Mouse (Mus musculus) myocyte (in vitro differentiated cells): ENCODE results near the gene Slc44a1. TPM values are rescaled to one million over a fixed set of nuclear protein-coding genes. Genes with fewer than 3 reads are reported as not detected.
A peak's percentile ranks its signal among the peaks of the same experiment; 100 is the strongest.

ENCODE experiments used
- H3K27me3 ChIP-seq: one replicate; pipeline ENCODE4 v1.6.1; 2011; ENCODE audit not compliant: control insufficient read depth, insufficient read depth, insufficient read length
- H3K36me3 ChIP-seq: one replicate; pipeline ENCODE4 v1.6.1; 2011; ENCODE audit not compliant: control insufficient read depth, insufficient read depth
- H3K4me2 ChIP-seq: one replicate; pipeline ENCODE4 v1.6.1; 2011; ENCODE audit warnings: low read depth, control low read depth
- H3K4me3 ChIP-seq: one replicate; pipeline ENCODE4 v1.5.1; 2011; ENCODE audit warnings: mild to moderate bottlenecking, control low read depth, moderate library complexity
- H3K79me2 ChIP-seq: one replicate; pipeline ENCODE4 v1.6.1; 2011; ENCODE audit not compliant: control insufficient read depth, insufficient read depth
- H3ac ChIP-seq: one replicate; pipeline ENCODE4 v1.6.1; 2011; ENCODE audit not compliant: control insufficient read depth, insufficient read length
- CEBPB ChIP-seq: IDR thresholded peaks from 2 replicates; pipeline ENCODE4 v1.6.1; 2011; ENCODE audit warnings: mild to moderate bottlenecking, moderate library complexity; ENCODE audit not compliant: poor library complexity, insufficient read depth, severe bottlenecking
- E2F4 ChIP-seq: IDR thresholded peaks from one replicate; pipeline ENCODE4 v1.6.1; 2011; ENCODE audit warnings: mild to moderate bottlenecking, control low read depth, moderate library complexity; ENCODE audit not compliant: insufficient read depth
- MAX ChIP-seq: IDR thresholded peaks from one replicate; pipeline ENCODE4 v1.6.1; 2011; ENCODE audit warnings: low read depth, mild to moderate bottlenecking, control low read depth
- MYOD1 ChIP-seq, 3 experiments: IDR thresholded peaks; one replicate each; pipeline ENCODE4 v1.6.1; 2011; ENCODE audit warnings: control low read depth in 2 of 3, low read depth in 2 of 3, mild to moderate bottlenecking in 2 of 3, moderate library complexity in 1 of 3; ENCODE audit not compliant: insufficient read length in 2 of 3, control insufficient read depth in 1 of 3
- MYOG ChIP-seq, 3 experiments: IDR thresholded peaks; one replicate each; pipeline ENCODE4 v1.6.1; 2011; ENCODE audit warnings: control low read depth in 2 of 3, low read depth in 2 of 3, mild to moderate bottlenecking in 2 of 3; ENCODE audit not compliant: insufficient read length in 2 of 3, control insufficient read depth in 1 of 3, insufficient read depth in 1 of 3
- POLR2A ChIP-seq: IDR thresholded peaks from one replicate; pipeline ENCODE4 v1.6.1; 2011; ENCODE audit warnings: low read depth, mild to moderate bottlenecking, control low read depth, moderate library complexity; ENCODE audit not compliant: insufficient read length
- POLR2AphosphoS2 ChIP-seq: IDR thresholded peaks from one replicate; pipeline ENCODE4 v1.6.1; 2011; ENCODE audit warnings: low read depth, control low read depth; ENCODE audit not compliant: insufficient read length
- REST ChIP-seq: IDR thresholded peaks from one replicate; pipeline ENCODE4 v1.6.1; 2011; ENCODE audit warnings: mild to moderate bottlenecking, control low read depth, moderate library complexity; ENCODE audit not compliant: insufficient read depth, insufficient read length
- SRF ChIP-seq: IDR thresholded peaks from one replicate; pipeline ENCODE4 v1.6.1; 2011; ENCODE audit warnings: low read depth; ENCODE audit not compliant: control insufficient read depth, insufficient read length
- TCF12 ChIP-seq: IDR thresholded peaks from one replicate; pipeline ENCODE4 v1.6.1; 2011; ENCODE audit warnings: mild to moderate bottlenecking, control low read depth; ENCODE audit not compliant: poor library complexity, insufficient read depth, severe bottlenecking
- TCF3 ChIP-seq: IDR thresholded peaks from one replicate; pipeline ENCODE4 v1.6.1; 2011; ENCODE audit warnings: low read depth, control low read depth; ENCODE audit not compliant: insufficient read length
- USF1 ChIP-seq: IDR thresholded peaks from one replicate; pipeline ENCODE4 v1.6.1; 2011; ENCODE audit warnings: low read depth, mild to moderate bottlenecking, control low read depth, moderate library complexity
- polyA plus RNA-seq: library from polyadenylated mRNA; unstranded; fragments of >200 nt; fragmentation: generic; extraction: Trizol; gene quantifications from one replicate; pipeline ENCODE4 v1.2.1, GENCODE M21; 2012; ENCODE audit warnings: missing spikeins

Gene Slc44a1
- polyA plus RNA-seq, 1 experiment, result 43.7 TPM

- Histone ChIP-seq H3K27me3 (no peaks in the 10 kb centered on the region), H3K4me3 (no peak overlapping the region), H3K79me2 (peaks cover 37% of the 10 kb centered on the region), H3K4me2 (peak overlapping the region; percentile 59), H3ac (no peak overlapping the region), H3K36me3 (peaks cover 4% of the 10 kb centered on the region)
- TF ChIP-seq POLR2AphosphoS2 (no peak), REST (no peak), MYOG (IDR thresholded peaks at IDR 0.05; ENCODE audit: control insufficient read depth in 1 of 3, insufficient read depth in 1 of 3, insufficient read length in 2 of 3, low read depth in 2 of 3) (no peak), USF1 (no peak), CEBPB (no peak)
Measured at GRCm38 (mm10) chr4:53478644-53479043, 38.4 kb downstream of the Slc44a1 start.

GRCm38 (mm10) chr4:53487216-53488188 is 47.3 kb downstream of the Slc44a1 start:
- Histone ChIP-seq H3K4me3 (no peak overlapping the region), H3K79me2 (peaks cover 5% of the 10 kb centered on the region), H3K4me2 (no peak overlapping the region), H3K36me3 (peaks cover 2% of the 10 kb centered on the region), H3K27me3 (no peaks in the 10 kb centered on the region), H3ac (no peak overlapping the region)
- no peak for TF ChIP-seq MYOD1 (IDR thresholded peaks at IDR 0.05; ENCODE audit: control insufficient read depth in 1 of 3, insufficient read length in 2 of 3, low read depth in 2 of 3)
- TF ChIP-seq MYOG (IDR thresholded peaks at IDR 0.05; ENCODE audit: control insufficient read depth in 1 of 3, insufficient read depth in 1 of 3, insufficient read length in 2 of 3, low read depth in 2 of 3), result no peak
- no peak for TF ChIP-seq REST
- no peak for TF ChIP-seq POLR2A
- no peak for TF ChIP-seq E2F4
- no peak for TF ChIP-seq USF1
- no peak for TF ChIP-seq TCF3
- no peak for TF ChIP-seq POLR2AphosphoS2
- no peak for TF ChIP-seq CEBPB
- no peak for TF ChIP-seq MAX
- no peak for TF ChIP-seq SRF
- TF ChIP-seq TCF12, result no peak

- no peak overlapping the region for H3ac ChIP-seq
- no peak for TF ChIP-seq MYOD1 (IDR thresholded peaks at IDR 0.05; ENCODE audit: control insufficient read depth in 1 of 3, insufficient read length in 2 of 3, low read depth in 2 of 3)
- no peaks in the 10 kb centered on the region for H3K36me3 ChIP-seq
- H3K4me2 ChIP-seq, result no peak overlapping the region
- no peaks in the 10 kb centered on the region for H3K27me3 ChIP-seq
- peaks cover 5% of the 10 kb centered on the region for H3K79me2 ChIP-seq
- H3K4me3 ChIP-seq, result no peak overlapping the region
Measured at GRCm38 (mm10) chr4:53488803-53489202, 48.6 kb downstream of the Slc44a1 start.

- H3K36me3 ChIP-seq, result no peaks in the 10 kb centered on the region
- no peak overlapping the region for H3ac ChIP-seq
- TF ChIP-seq MYOG (IDR thresholded peaks at IDR 0.05; ENCODE audit: control insufficient read depth in 1 of 3, insufficient read depth in 1 of 3, insufficient read length in 2 of 3, low read depth in 2 of 3) (no peak), CEBPB (no peak), TCF12 (no peak), E2F4 (no peak)
- no peaks in the 10 kb centered on the region for H3K27me3 ChIP-seq
- H3K4me3 ChIP-seq, result no peak overlapping the region
- H3K4me2 ChIP-seq, result peak overlapping the region; percentile 80
- H3K79me2 ChIP-seq, result peaks cover 5% of the 10 kb centered on the region
Measured at GRCm38 (mm10) chr4:53490371-53490770, 50.2 kb downstream of the Slc44a1 start.

GRCm38 (mm10) chr4:53491269-53491668 is 51.1 kb downstream of the Slc44a1 start:
- Histone ChIP-seq H3K4me3 (no peak overlapping the region), H3K79me2 (peaks cover 5% of the 10 kb centered on the region), H3ac (no peak overlapping the region), H3K27me3 (no peaks in the 10 kb centered on the region), H3K36me3 (no peaks in the 10 kb centered on the region), H3K4me2 (peak overlapping the region; percentile 80)
- TF ChIP-seq TCF12 (peak; percentile 74), TCF3 (no peak), SRF (peak; percentile 19), E2F4 (no peak), MYOD1 (IDR thresholded peaks at IDR 0.05; ENCODE audit: control insufficient read depth in 1 of 3, insufficient read length in 2 of 3, low read depth in 2 of 3) (peak; percentile 73 to 87 (median 78)), MAX (no peak), MYOG (IDR thresholded peaks at IDR 0.05; ENCODE audit: control insufficient read depth in 1 of 3, insufficient read depth in 1 of 3, insufficient read length in 2 of 3, low read depth in 2 of 3) (peak in 2 of 3 experiments; percentile 43 to 83), CEBPB (peak; percentile 60; the same call in 1 of the 2 replicates), POLR2A (no peak)
